11 mouse cellular contexts compared by ENCODE assay signal in the genomic region with DNA sequence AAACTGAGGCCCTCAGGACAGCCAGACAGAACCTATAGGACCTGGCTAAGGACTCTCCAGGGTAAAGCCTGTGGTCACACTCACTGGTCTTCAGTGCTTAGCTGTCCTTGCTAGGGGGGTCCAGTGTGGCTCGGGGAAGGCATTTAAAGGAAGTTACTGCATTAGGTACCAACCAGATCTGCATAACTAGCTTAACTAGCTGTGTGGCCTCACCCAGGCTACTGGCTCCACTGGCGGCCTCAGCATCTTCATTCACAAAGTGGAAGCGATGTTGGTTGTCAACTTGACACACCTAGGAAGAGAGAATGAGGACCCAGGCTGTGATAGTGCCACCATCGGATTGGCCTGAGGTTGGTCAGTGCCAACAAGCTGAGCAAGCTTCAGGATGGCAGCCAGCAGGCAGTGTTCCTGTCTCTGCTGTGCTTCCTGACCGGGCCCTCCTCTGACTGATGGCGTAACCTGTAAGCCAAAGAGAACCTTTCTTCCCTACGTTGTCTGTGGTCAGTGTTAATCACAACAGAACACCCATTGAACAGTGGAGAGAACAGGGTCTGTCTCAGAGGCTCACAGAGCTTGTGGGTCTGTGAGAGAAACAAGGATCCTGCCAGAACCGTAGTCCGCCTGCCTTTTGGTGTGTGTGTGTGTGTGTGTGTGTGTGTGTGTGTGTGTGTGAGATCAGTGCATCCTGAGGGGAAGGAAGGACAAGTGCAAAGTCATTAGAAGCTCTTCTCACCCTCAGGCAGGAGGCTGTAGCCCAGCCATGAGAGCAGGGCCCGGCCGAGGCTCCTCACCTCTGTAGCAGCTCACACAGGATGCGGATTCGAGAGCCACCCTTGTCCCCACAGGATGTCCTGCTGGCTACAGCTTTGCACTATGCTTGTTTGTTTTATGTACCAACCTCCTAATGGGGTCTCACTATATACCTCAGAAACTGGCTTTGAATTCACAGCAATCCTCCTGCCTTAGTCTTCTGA. TPM values are rescaled to one million over a fixed set of nuclear protein-coding genes. Genes with fewer than 3 reads are reported as not detected.
DNase-seq lines count a peak whose midpoint lies in the region; ATAC-seq lines count a peak whose summit lies in the region.
"Had no signal": no experiment of that assay in that cellular context is flagged by ENCODE, and none has a peak within 500 bp of the region (broad histone marks: within the 10 kb centered on the region; RNA-seq: fewer than 3 reads in every experiment).

No protein-coding gene starts in this region.

- no peak overlapping the region for H3K4me3 ChIP-seq in brown adipose tissue, adult 24 weeks (ENCODE audit: insufficient read depth, low read depth, low read length)
- H3K4me3 ChIP-seq: forebrain, embryonic 13.5 days; hindbrain, embryonic 12.5 days; left cerebral cortex, adult 2 months; midbrain, embryonic 12.5 days had no signal

- peaks cover 44% of the 10 kb centered on the region for H3K4me1 ChIP-seq in brown adipose tissue, adult 24 weeks (ENCODE audit: control insufficient read depth, insufficient read depth, insufficient read length, low read length)
- H3K4me1 ChIP-seq: forebrain, embryonic 13.5 days; hindbrain, embryonic 12.5 days; midbrain, embryonic 12.5 days had no signal

- peak; percentile 56 for DNase-seq in kidney, postnatal 10 days
- DNase-seq in kidney, postnatal 4 days: no peak
- peak; percentile 60 for DNase-seq in induced T-regulatory cell, adult 2 months (ENCODE audit: low read depth)
- DNase-seq in spleen, adult 18-20 months: no peak

- ATAC-seq in monocyte, adult 5-6 weeks (replicated peaks; ENCODE audit: insufficient number of reproducible peaks, low FRiP score, low TSS enrichment, poor library complexity, severe bottlenecking): peak; percentile 44
- no peak for ATAC-seq in megakaryocyte-erythroid progenitor cell, adult 5-6 weeks (replicated peaks; ENCODE audit: low FRiP score, low TSS enrichment, poor library complexity, severe bottlenecking)
- ATAC-seq: forebrain, embryonic 13.5 days had no signal

- H3K27ac ChIP-seq in brown adipose tissue, adult 24 weeks (replicated peaks; ENCODE audit: low read depth, low read length): peak overlapping the region; percentile 96
- H3K27ac ChIP-seq: forebrain, embryonic 13.5 days; hindbrain, embryonic 12.5 days; left cerebral cortex, adult 2 months; midbrain, embryonic 12.5 days had no signal

RNA-seq across cellular contexts. Expression of gene Gm17334, which starts 13.4 kb away (rescaled TPM):
- polyA plus RNA-seq in brown adipose tissue, adult 24 weeks (2012; ENCODE audit: insufficient read depth, insufficient read length, missing spikeins): not detected in 2 replicates
- total RNA-seq in monocyte, adult 5-6 weeks (2017): 0.68 TPM in 1 of 3 replicates, not detected in the others
- total RNA-seq in megakaryocyte-erythroid progenitor cell, adult 5-6 weeks (2014; fragmentation: Nextera tagmentation): not detected in 2 replicates
- 0.89 TPM in 1 of 2 replicates, not detected in the other for total RNA-seq in megakaryocyte-erythroid progenitor cell, adult 5-6 weeks (2017)
- polyA plus RNA-seq: forebrain, embryonic 13.5 days; hindbrain, embryonic 12.5 days; midbrain, embryonic 12.5 days had no signal

RNA-seq across cellular contexts. Expression of gene Irf1, which starts 16.5 kb away (rescaled TPM):
- 12.5 and 27.9 TPM in 2 replicates for polyA plus RNA-seq in brown adipose tissue, adult 24 weeks (2012; ENCODE audit: insufficient read depth, insufficient read length, missing spikeins)
- total RNA-seq in monocyte, adult 5-6 weeks (2017): 300 to 388 TPM (median 378 TPM) in 3 replicates
- total RNA-seq in megakaryocyte-erythroid progenitor cell, adult 5-6 weeks (2014; fragmentation: Nextera tagmentation): 3.1 and 4.4 TPM in 2 replicates
- 39.2 and 50.6 TPM in 2 replicates for total RNA-seq in megakaryocyte-erythroid progenitor cell, adult 5-6 weeks (2017)

Comparison
In these comparisons a context has a peak if more than half of its experiments do, and no peak if none do; other contexts are left out.
1. DNase-seq: peak in kidney, postnatal 10 days (single experiment) and induced T-regulatory cell, adult 2 months (single experiment); none in kidney, postnatal 4 days (0 of 2) and spleen, adult 18-20 months (0 of 2).